Mouse (Mus musculus) kidney, adult 18-20 months (tissue): ENCODE results near the gene Gstp3.
"Not testable (repeated sequence)": the region's sequence is repeated elsewhere in the genome, so short reads cannot be mapped to it uniquely, and the experiment has no call there.

Experiments used
- DNase-seq: peaks from one replicate; pipeline ENCODE4 v3.0.0; 2021

Gene Gstp3

GRCm38 (mm10) chr19:4037154-4037787, 22.1 kb downstream of the Gstp3 start:
- DNase-seq = not testable (repeated sequence)

- DNase-seq = no peak
These were observed 22.9 kb downstream of the Gstp3 start for GRCm38 (mm10) chr19:4036327-4037045.

- no peak for DNase-seq
These were observed 25.6 kb downstream of the Gstp3 start for GRCm38 (mm10) chr19:4033742-4034141.

- peak; percentile 34 for DNase-seq
These were observed 26.1 kb downstream of the Gstp3 start for GRCm38 (mm10) chr19:4033298-4033697.

GRCm38 (mm10) chr19:4032668-4033067, 26.7 kb downstream of the Gstp3 start:
- no peak for DNase-seq

GRCm38 (mm10) chr19:4027576-4027975, 31.8 kb downstream of the Gstp3 start:
- DNase-seq = no peak

GRCm38 (mm10) chr19:4023185-4023584, 36.2 kb downstream of the Gstp3 start:
- no peak for DNase-seq

- DNase-seq = peak; percentile 84
These were observed 40.4 kb downstream of the Gstp3 start for GRCm38 (mm10) chr19:4018743-4019583.

- DNase-seq = no peak
These were observed 41.3 kb downstream of the Gstp3 start for GRCm38 (mm10) chr19:4017921-4018587.

- no peak for DNase-seq
These were observed 43.7 kb downstream of the Gstp3 start for GRCm38 (mm10) chr19:4015635-4016034.

- no peak for DNase-seq
These were observed 44.6 kb downstream of the Gstp3 start for GRCm38 (mm10) chr19:4014802-4015201.

- DNase-seq = no peak
These were observed 46.3 kb downstream of the Gstp3 start for GRCm38 (mm10) chr19:4013066-4013465.

- DNase-seq = peak; percentile 97
These were observed 46.8 kb downstream of the Gstp3 start, which contains the start of gene Ndufv1 for GRCm38 (mm10) chr19:4012432-4013022. Ndufv1 (minus strand) TSS chr19:4012806.

- DNase-seq = no peak
These were observed 48.3 kb downstream of the Gstp3 start for GRCm38 (mm10) chr19:4011086-4011485.
